Mouse (Mus musculus) cerebellum, adult 11-12 months (tissue): Measurements from ENCODE around the gene Auts2.

Experiments used
- DNase-seq: peaks from one replicate; pipeline ENCODE4 v3.0.0; 2022

The Auts2 gene

GRCm38 (mm10) chr5:131971901-131972300, 571.2 kb downstream of the Auts2 start:
- no peak for DNase-seq

- no peak for DNase-seq
Observed at GRCm38 (mm10) chr5:131965499-131965898, 577.6 kb downstream of the Auts2 start.

GRCm38 (mm10) chr5:131963565-131963964, 579.6 kb downstream of the Auts2 start:
- no peak for DNase-seq

- DNase-seq: no peak
Observed at GRCm38 (mm10) chr5:131961859-131962258, 581.3 kb downstream of the Auts2 start.

GRCm38 (mm10) chr5:131960432-131960831, 582.7 kb downstream of the Auts2 start:
- no peak for DNase-seq

GRCm38 (mm10) chr5:131956998-131957397, 586.1 kb downstream of the Auts2 start:
- DNase-seq: no peak

GRCm38 (mm10) chr5:131956090-131956489, 587.1 kb downstream of the Auts2 start:
- no peak for DNase-seq

- DNase-seq: no peak
Observed at GRCm38 (mm10) chr5:131955227-131956016, 587.7 kb downstream of the Auts2 start.

- DNase-seq: no peak
Observed at GRCm38 (mm10) chr5:131948571-131949151, 594.5 kb downstream of the Auts2 start.

GRCm38 (mm10) chr5:131946801-131947200, 596.3 kb downstream of the Auts2 start:
- no peak for DNase-seq

- DNase-seq: no peak
Observed at GRCm38 (mm10) chr5:131944761-131945160, 598.4 kb downstream of the Auts2 start.

GRCm38 (mm10) chr5:131928696-131929095, 614.4 kb downstream of the Auts2 start:
- no peak for DNase-seq

GRCm38 (mm10) chr5:131922759-131923158, 620.4 kb downstream of the Auts2 start:
- DNase-seq: no peak

- DNase-seq: no peak
Observed at GRCm38 (mm10) chr5:131922118-131922517, 621.0 kb downstream of the Auts2 start.

- DNase-seq: no peak
Observed at GRCm38 (mm10) chr5:131919983-131920777, 623.0 kb downstream of the Auts2 start.

GRCm38 (mm10) chr5:131916791-131917403, 626.2 kb downstream of the Auts2 start:
- DNase-seq: no peak

- DNase-seq: no peak
Observed at GRCm38 (mm10) chr5:131913562-131913961, 629.6 kb downstream of the Auts2 start.

- DNase-seq: no peak
Observed at GRCm38 (mm10) chr5:131912983-131913382, 630.2 kb downstream of the Auts2 start.

GRCm38 (mm10) chr5:131906313-131906712, 636.8 kb downstream of the Auts2 start:
- no peak for DNase-seq

GRCm38 (mm10) chr5:131904478-131904877, 638.7 kb downstream of the Auts2 start:
- no peak for DNase-seq

- no peak for DNase-seq
Observed at GRCm38 (mm10) chr5:131898048-131898638, 645.0 kb downstream of the Auts2 start.

GRCm38 (mm10) chr5:131886636-131887035, 656.5 kb downstream of the Auts2 start:
- no peak for DNase-seq

GRCm38 (mm10) chr5:131876569-131876968, 666.6 kb downstream of the Auts2 start:
- DNase-seq: no peak
